Mouse (Mus musculus): ENCODE measurements around the gene Fmnl2. TPM values are rescaled to one million over a fixed set of nuclear protein-coding genes. Genes with fewer than 3 reads are reported as not detected.

Fmnl2 gene
- total and polyA plus RNA-seq, 3 experiments, result 0.42 to 2.8 (median 2.1) TPM

GRCm38 (mm10) chr2:52835726-52836125 is 21.9 kb upstream of the Fmnl2 start:
- H3K27me3 ChIP-seq (replicated peaks), result no peaks in the 10 kb centered on the region
- in situ Hi-C loops (cut with MboI; ENCODE audit: low pct_ligation_motif_present, low pct_unique_long_range_greater_than_20kb, low sequenced_read_pairs), result no loop called here
- H3K79me2 ChIP-seq (replicated peaks; ENCODE audit: control insufficient read depth, extremely low read depth, insufficient read depth, poor library complexity, severe bottlenecking), result no peaks in the 10 kb centered on the region
- DNase-seq (ENCODE audit: extremely low read depth), result no peak
- no peak overlapping the region for H3K9ac ChIP-seq (ENCODE audit: insufficient read depth, low read depth)
- dilution Hi-C loops (cut with MboI; ENCODE audit: extremely low pct_ligation_motif_present, extremely low pct_unique_long_range_greater_than_20kb, low sequenced_read_pairs), result no loop called here
- no peaks in the 10 kb centered on the region for H3K36me3 ChIP-seq (replicated peaks in 1 of 2; ENCODE audit: control insufficient read depth in 1 of 2, insufficient read depth in 1 of 2, low read length in 1 of 2)
- H3K4me2 ChIP-seq (ENCODE audit: insufficient read depth, low read depth, poor library complexity, severe bottlenecking), result no peak overlapping the region
- TF ChIP-seq MYC (IDR thresholded peaks at IDR 0.05; ENCODE audit: low read depth, low read length) (no peak), TBP (conservative IDR thresholded peaks at IDR 0.05; ENCODE audit: low read depth, low read length) (no peak), NRF1 (IDR thresholded peaks at IDR 0.05; ENCODE audit: low read depth, low read length) (no peak), BHLHE40 (IDR thresholded peaks at IDR 0.05; ENCODE audit: low read depth, low read length) (no peak), MXI1 (IDR thresholded peaks at IDR 0.05; ENCODE audit: low read depth, low read length) (no peak), KAT2A (IDR thresholded peaks at IDR 0.05; ENCODE audit: insufficient replicate concordance, low read length) (no peak), PAX5 (IDR thresholded peaks at IDR 0.05; ENCODE audit: low read length) (no peak), MAFK (IDR thresholded peaks at IDR 0.05; ENCODE audit: insufficient replicate concordance, low read length) (no peak), MEF2A (IDR thresholded peaks at IDR 0.05; ENCODE audit: borderline replicate concordance, low read depth, low read length) (no peak), POLR2A (IDR thresholded peaks at IDR 0.05; ENCODE audit: low read depth, low read length) (no peak), IRF4 (IDR thresholded peaks at IDR 0.05; ENCODE audit: low read depth, low read length) (no peak), ELF1 (IDR thresholded peaks at IDR 0.05; ENCODE audit: low read depth, low read length) (no peak), TCF12 (IDR thresholded peaks at IDR 0.05; ENCODE audit: low read depth, low read length) (no peak), ZMIZ1 (IDR thresholded peaks at IDR 0.05; ENCODE audit: low read depth, low read length) (no peak), HCFC1 (IDR thresholded peaks at IDR 0.05; ENCODE audit: low read depth, low read length) (no peak), USF2 (conservative IDR thresholded peaks at IDR 0.05; ENCODE audit: low read depth, low read length) (no peak), ZNF384 (IDR thresholded peaks at IDR 0.05; ENCODE audit: low read depth, low read length) (no peak), CHD2 (IDR thresholded peaks at IDR 0.05; ENCODE audit: low read length) (no peak), GABPA (IDR thresholded peaks at IDR 0.05; ENCODE audit: insufficient replicate concordance, low read depth, low read length) (no peak)
- no peaks in the 10 kb centered on the region for H3K9me3 ChIP-seq (replicated peaks; ENCODE audit: low read length)
- no peak overlapping the region for H3K27ac ChIP-seq (ENCODE audit: insufficient read depth, low read depth)
- H3K4me1 ChIP-seq (ENCODE audit: control insufficient read depth in 1 of 2, insufficient read depth in 2 of 2), result peaks cover 0 to 26% of the 10 kb centered on the region in 2 experiments; a peak in 2 of 4 replicates
- H3K4me3 ChIP-seq (replicated peaks in 1 of 3; ENCODE audit: low read depth in 2 of 3, low read length in 2 of 3, poor library complexity in 1 of 3), result no peak overlapping the region

GRCm38 (mm10) chr2:52839074-52839473 is 18.6 kb upstream of the Fmnl2 start:
- Histone ChIP-seq H3K36me3 (replicated peaks in 1 of 2; ENCODE audit: control insufficient read depth in 1 of 2, insufficient read depth in 1 of 2, low read length in 1 of 2) (no peaks in the 10 kb centered on the region), H3K9ac (ENCODE audit: insufficient read depth, low read depth) (no peak overlapping the region), H3K27me3 (replicated peaks) (no peaks in the 10 kb centered on the region), H3K4me3 (replicated peaks in 1 of 3; ENCODE audit: low read depth in 2 of 3, low read length in 2 of 3, poor library complexity in 1 of 3) (no peak overlapping the region), H3K79me2 (replicated peaks; ENCODE audit: control insufficient read depth, extremely low read depth, insufficient read depth, poor library complexity, severe bottlenecking) (no peaks in the 10 kb centered on the region), H3K27ac (ENCODE audit: insufficient read depth, low read depth) (no peak overlapping the region), H3K4me1 (ENCODE audit: control insufficient read depth in 1 of 2, insufficient read depth in 2 of 2) (peaks cover 0 to 21% of the 10 kb centered on the region in 2 experiments; a peak in 2 of 4 replicates), H3K4me2 (ENCODE audit: insufficient read depth, low read depth, poor library complexity, severe bottlenecking) (no peak overlapping the region), H3K9me3 (replicated peaks; ENCODE audit: low read length) (no peaks in the 10 kb centered on the region)
- TF ChIP-seq SMC3 (IDR thresholded peaks at IDR 0.05; ENCODE audit: low read depth, low read length) (no peak), CHD2 (IDR thresholded peaks at IDR 0.05; ENCODE audit: low read length) (no peak), MXI1 (IDR thresholded peaks at IDR 0.05; ENCODE audit: low read depth, low read length) (no peak), SIN3A (IDR thresholded peaks at IDR 0.05; ENCODE audit: low read length) (no peak), ZMIZ1 (IDR thresholded peaks at IDR 0.05; ENCODE audit: low read depth, low read length) (no peak), RAD21 (IDR thresholded peaks at IDR 0.05; ENCODE audit: low read depth, low read length) (no peak), JUND (conservative IDR thresholded peaks at IDR 0.05; ENCODE audit: low read depth, low read length) (no peak), CTCF (conservative IDR thresholded peaks at IDR 0.05 in 1 of 2, IDR thresholded peaks at IDR 0.05 in 1 of 2; ENCODE audit: low read depth in 2 of 2, low read length in 2 of 2) (no peak), RCOR1 (conservative IDR thresholded peaks at IDR 0.05; ENCODE audit: low read depth, low read length) (no peak), KAT2A (IDR thresholded peaks at IDR 0.05; ENCODE audit: insufficient replicate concordance, low read length) (no peak), MEF2A (IDR thresholded peaks at IDR 0.05; ENCODE audit: borderline replicate concordance, low read depth, low read length) (no peak), ZNF384 (IDR thresholded peaks at IDR 0.05; ENCODE audit: low read depth, low read length) (no peak), PAX5 (IDR thresholded peaks at IDR 0.05; ENCODE audit: low read length) (no peak), USF1 (IDR thresholded peaks at IDR 0.05; ENCODE audit: low read depth, low read length) (no peak), ZKSCAN1 (IDR thresholded peaks at IDR 0.05; ENCODE audit: borderline replicate concordance, low read depth, low read length) (no peak), TBP (conservative IDR thresholded peaks at IDR 0.05; ENCODE audit: low read depth, low read length) (no peak), HCFC1 (IDR thresholded peaks at IDR 0.05; ENCODE audit: low read depth, low read length) (no peak), ELF1 (IDR thresholded peaks at IDR 0.05; ENCODE audit: low read depth, low read length) (no peak), POLR2AphosphoS2 (IDR thresholded peaks at IDR 0.05; ENCODE audit: low read depth, low read length) (no peak)
- dilution Hi-C loops (cut with MboI; ENCODE audit: extremely low pct_ligation_motif_present, extremely low pct_unique_long_range_greater_than_20kb, low sequenced_read_pairs) (no loop called here), in situ Hi-C loops (cut with MboI; ENCODE audit: low pct_ligation_motif_present, low pct_unique_long_range_greater_than_20kb, low sequenced_read_pairs) (no loop called here)
- no peak for DNase-seq (ENCODE audit: extremely low read depth)

Data from CH12.LX (cell line).